Mouse (Mus musculus) inflammation-experienced regulatory T-cells, adult 6 months (primary cell): ENCODE results near the gene Tmem165. TPM values are rescaled to one million over a fixed set of nuclear protein-coding genes. Genes with fewer than 3 reads are reported as not detected.

ENCODE experiments used
- ATAC-seq: one replicate; pipeline ENCODE4 v1.8.0; 2017
- polyA plus RNA-seq, 3 experiments: library from polyadenylated mRNA; unstranded; fragments of 100-300 nt; shearing (Covaris generic); gene quantifications; one replicate each; pipeline ENCODE4 v1.2.1; 2017

Tmem165 gene
- polyA plus RNA-seq, 3 experiments from 2014 or later = 10.3 to 15.8 (median 11.6) TPM

DNA sequence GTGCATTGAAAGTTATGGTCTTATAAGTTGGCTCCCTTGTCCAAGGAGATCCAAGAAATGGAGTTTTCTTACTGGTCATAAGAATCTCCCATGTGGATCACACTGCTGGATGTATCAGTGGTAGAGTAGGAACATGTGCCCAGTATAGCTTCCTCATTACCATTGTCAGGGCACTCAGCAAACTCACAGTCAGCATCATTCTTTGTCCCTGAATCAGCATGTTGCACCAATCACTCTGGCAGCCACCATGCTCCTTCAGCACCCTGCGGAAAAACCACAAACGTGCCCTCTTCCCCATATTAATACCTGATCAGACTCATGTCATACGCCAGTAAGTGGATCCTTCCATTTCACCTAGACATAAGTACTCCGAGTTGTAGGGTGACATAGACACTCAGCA, 8.6 kb upstream of the Tmem165 start:
- no peak for ATAC-seq

DNA sequence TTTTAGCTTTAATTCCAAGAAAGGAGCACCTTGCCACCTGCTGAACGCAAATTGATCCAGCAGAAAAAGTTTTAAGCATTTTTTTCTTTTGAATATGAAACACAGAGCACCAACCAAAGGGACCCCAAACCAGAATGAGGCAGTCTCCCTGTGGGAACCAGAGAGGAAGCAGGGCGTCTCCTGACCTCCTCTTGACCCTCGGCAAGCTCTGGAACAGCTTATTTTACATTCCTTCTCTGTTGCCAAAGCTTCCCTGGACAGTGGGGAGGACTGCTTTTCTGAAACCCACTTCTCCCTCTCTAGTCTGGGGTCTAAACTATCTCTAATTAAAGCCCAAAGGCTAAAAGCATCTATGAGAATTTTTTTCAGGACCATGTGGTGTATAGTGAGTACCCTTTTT, 7.3 kb upstream of the Tmem165 start:
- ATAC-seq = no peak

DNA sequence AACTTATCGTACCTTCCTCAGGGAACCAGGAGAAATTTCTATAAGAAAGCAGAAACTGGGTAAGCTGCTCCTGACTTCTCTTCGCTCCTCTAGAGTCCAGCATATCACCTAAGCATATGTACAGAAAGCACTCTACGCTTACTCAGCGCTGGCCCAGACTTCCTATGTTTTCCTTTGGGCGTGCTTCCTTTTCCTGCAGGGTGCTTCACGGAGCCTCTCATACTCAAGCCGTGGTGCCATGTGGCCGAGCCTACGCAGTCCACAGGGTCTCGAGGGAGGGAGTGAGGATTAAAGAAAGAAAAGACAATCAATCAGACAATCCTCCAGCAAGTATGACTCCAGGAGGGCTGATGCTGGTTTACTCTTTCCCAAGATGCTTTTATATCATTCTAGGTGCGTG, 6.8 kb upstream of the Tmem165 start:
- ATAC-seq = no peak

DNA sequence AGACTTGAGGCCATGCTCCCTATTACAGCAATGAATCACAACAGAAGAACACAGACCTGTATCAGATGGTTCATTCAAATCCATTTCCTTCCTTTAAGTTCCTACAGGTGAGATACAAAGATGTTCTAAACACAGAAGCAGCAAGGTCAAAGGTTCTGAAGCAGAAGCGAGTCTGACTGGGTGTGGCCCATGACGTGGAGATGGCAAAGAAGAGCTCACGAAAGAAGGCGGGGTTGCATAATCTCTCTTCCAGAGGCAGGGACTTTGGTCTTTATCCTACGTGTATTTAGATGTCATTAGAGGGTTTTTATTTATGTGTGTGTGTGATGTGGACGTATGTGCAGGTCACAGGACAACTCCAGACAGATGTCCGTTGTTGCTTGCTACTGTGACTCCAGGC, 6.0 kb upstream of the Tmem165 start:
- ATAC-seq = no peak

DNA sequence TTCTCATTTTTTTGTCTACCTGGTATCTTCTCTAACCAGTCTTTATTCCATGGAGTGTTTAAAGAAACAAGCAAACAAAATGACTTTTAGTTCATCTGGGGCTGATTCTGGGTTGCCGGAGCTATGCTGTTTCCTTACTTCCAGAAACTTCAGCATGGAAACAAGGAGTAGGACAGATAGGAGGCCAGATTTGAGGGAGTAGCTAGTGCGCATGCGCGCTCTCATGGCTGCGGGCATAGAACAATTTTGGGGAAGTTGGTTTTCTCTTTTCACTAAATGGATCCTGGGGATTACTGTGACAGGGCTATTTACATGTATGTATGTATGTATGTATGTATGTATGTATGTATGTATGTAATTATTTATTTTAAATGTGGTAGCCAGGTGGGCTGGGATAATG, 4.5 kb upstream of the Tmem165 start:
- no peak for ATAC-seq

DNA sequence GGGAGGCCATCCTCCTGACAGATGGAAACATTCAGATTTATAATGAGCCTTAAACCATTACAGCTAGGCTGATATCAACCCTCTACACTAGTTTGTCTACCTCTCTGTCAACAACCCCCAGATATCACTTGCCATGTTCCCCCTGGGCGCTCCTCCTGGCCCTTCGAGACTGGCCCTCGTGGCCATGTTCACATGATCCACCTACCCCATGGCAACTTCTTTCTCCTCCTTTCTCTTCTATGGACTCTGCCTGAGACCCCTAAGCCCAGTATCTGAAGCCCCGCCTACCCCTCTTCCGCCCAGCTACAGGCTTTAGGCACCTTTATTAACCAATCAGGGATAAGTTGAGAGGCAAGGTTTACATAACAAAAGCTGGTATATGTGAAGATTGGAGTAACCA, 3.9 kb upstream of the Tmem165 start:
- ATAC-seq = no peak

DNA sequence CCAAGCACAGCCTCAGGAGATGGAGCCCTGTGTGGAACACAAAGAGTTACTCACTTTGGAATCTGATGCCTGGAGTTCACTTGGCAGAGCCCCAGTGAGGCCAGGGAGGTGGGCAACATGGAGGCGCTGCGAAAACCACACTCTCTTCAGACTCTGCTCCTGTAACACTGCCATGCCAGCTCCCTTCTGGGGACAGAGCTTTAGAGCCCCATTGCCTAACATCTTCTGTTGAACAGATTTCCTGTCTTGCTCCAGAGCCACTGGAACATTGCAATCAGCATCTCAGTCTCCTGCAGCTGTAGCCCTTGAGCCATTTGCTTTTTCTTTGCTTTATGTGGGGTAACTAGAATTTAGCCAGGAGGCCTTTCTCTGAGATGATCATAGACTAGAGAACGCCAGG, 1.4 kb upstream of the Tmem165 start:
- no peak for ATAC-seq

DNA sequence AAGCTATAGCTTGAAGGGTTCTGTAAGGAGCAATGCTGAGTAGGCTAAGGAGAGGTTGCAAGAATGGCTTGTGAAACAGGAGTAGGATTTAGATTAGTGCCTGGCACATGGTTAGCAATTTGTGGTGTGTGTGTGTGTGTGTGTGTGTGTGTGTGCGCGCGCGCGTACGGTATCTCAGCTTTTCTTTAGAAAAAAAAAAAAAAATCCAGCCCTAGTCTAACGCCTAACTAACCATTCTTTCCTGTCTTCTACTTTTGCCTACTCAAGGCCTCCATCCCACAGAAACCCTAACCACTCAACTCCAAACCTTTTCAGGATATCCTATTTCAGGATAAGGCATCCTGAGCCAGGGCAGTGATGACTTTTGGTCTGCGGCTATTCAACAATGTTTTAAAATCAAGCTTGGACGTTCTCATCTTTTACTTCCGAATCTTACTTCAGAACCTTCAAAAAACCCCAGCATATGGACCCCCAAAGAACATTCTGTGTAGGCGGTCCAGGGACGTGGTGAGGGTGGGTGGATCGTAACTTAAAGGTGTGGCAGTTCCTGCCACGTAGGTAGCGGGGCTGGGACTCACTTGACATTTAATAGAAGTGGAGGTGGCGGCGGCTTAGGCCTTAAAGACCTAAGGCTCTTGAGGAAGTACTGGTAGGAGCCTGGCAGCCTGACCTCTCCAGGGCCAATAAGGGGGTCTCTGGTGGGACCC, 484 bp upstream of the Tmem165 start:
- peak; percentile 67 for ATAC-seq

DNA sequence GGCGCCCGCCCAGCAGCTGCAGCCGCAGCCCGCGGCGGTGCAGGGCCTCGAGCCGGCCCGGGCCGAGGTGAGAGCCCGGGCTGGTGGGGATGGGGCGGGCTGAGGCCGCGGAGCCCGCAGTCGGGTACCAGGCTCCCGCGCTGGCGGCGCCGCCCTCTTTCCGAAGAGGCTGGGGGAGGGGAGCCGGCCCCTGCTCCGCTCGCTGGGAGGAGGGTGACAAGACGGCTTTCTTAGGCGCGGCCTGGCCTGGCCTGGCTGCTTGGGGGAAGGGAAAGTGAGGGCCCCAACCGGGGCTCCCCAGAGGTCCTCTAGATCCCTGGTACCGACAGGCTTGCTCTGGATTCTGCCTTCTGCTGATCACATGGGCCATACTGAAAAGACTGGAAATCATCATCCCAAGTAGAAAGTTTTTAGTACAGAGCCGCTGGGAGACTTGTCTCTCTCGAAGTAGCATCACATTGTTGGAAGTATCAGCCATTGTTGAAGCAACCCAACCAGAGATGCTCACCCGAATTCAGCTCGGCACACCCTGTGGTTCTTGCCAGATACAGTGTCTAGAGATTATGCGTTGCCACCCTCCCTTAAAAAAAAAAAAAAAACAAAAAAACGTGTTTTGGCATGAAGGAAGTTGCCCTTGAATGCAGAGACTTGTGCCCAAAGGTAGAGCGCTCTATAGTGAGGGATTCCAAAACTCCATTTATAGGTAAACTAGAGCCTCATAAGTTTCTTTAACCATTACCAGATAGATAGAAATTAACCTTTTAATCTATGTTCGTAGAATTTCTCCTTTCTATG, 803 bp downstream of the Tmem165 start:
- ATAC-seq = peak; percentile 36

DNA sequence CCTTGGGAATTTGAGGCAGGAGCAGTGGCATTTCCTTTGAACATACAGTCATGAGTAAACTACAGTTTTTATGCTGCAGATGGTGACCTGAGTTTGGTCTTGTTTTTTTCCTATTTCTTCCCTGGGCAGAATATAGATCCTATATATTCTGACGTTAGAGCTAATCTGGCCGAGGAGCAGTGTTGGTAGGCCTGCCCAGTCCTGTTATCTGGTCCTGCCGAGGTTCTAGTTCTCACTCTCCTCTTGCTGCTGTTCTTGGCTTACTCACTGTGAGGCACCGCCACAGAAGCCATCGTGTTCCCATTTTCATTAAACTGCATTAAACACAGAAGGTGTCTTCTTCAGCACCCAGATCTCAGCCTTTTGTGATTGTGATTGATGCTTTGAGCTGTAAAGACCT, 4.2 kb downstream of the Tmem165 start:
- ATAC-seq = no peak

DNA sequence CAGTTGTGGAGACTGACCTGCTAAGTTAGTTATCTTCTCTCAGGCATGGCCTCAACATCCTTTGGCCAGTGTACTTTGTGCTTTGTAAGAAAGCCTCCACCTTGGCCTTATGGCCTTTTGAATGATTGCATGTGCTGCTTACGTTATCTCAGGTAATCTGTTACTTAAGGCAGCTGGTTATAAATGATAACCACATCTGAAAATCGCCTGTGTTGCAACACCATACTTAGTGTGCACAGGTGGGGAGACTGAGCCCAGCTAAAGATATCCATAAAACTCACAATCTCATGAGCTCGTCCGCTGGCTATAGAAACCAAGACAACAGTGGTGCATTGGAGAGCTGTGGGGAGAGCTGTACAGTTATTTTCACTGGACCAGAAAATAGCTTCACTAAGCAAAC, 6.9 kb downstream of the Tmem165 start:
- no peak for ATAC-seq

DNA sequence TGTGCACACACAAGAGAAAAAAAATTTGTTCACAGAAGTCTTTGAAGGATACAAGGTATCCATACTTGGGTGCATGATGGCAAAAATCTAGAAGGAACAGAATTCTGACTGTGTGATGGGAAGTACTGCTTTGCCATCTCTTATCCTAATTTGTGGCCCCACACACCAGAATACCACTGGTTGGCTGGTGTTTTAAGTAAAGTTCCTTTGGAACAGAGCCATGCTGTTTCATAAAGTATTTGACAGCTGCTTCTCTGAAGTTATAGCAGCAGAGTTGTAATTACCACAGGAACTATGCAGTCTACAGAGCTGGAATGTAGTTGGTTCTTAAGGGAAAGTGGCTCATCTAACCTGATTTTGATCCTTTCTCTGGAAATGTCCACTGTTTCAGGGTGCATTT, 9.4 kb downstream of the Tmem165 start:
- no peak for ATAC-seq

DNA sequence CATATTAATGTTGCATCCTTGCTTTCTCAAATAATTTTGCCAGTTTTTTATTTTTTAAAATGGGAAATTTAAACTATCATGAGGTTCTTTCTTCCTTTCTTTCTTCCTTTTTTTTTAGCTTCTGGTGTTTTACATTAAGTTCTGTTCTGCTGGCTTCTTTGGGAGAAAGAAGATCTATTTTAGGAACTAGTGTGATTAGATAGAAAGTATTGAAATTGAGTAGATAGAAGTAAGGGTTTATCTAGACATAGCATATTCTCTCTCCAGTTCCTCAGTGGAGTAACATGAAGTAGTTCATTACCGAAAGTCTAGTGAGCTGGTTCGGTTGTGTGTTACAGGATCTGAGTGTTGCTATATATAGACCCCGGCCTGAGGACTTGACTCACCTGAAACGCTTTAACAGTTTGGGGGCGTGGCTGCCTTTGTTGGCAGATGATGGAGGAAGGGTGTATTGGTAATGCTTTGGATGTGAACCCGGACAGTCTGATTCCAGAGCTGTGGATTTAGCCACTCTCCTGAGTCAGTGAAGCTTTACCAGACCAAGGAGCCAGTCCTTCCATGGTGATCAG, 10.8 kb downstream of the Tmem165 start:
- no peak for ATAC-seq

DNA sequence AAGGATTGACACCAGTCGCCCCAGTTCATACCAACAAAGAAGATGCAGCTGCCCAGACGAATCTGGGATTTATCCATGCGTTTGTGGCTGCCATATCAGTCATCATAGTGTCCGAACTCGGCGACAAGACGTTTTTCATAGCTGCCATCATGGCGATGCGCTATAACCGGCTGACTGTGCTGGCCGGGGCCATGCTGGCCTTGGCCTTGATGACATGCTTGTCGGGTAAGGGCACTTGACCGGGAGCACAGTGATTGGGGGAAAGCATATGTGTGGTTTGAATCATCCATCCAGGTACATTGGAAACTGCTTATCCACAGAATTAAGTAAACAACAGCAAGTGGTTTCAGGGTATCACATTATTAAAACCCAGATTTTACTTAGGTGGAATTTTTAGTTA, 15.7 kb downstream of the Tmem165 start:
- no peak for ATAC-seq

DNA sequence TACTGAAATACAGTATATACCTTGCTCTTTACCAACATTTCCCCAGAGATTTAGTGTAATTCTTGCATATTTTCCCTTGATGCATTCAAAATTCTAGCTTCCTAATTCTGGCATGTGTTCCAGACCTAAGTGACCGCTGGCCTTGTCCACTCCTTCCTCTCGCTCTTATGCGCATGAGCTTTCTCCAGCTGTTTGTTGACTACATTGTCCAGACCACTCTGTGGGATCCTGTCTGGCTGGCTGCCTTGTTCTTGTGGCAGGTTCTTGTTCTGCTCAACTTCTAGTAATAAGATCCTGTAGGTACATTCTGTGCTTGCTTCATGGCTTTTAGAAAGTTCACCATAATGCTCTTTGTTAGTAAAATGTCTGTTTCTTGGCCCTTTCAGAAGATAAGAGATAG, 19.5 kb downstream of the Tmem165 start:
- ATAC-seq = no peak

DNA sequence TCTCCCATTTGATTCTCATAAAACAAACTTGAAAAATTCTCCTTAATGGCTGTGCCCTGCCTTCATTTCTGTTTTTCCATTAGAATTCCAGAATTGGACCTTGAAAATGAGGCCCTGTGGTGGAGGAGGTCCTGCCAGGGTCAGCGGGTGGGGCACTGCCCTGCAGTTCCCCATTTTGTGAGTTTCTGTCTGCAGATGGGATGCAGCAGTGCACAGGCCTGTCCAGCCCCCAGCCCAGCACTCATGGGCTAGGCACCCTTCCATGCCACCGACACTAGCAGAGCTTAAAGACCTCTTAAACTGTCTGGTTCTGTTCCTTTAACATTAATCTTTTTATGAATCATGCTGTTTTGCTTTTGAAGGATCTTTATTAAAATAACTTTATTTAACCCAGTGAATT, 22.2 kb downstream of the Tmem165 start:
- no peak for ATAC-seq

DNA sequence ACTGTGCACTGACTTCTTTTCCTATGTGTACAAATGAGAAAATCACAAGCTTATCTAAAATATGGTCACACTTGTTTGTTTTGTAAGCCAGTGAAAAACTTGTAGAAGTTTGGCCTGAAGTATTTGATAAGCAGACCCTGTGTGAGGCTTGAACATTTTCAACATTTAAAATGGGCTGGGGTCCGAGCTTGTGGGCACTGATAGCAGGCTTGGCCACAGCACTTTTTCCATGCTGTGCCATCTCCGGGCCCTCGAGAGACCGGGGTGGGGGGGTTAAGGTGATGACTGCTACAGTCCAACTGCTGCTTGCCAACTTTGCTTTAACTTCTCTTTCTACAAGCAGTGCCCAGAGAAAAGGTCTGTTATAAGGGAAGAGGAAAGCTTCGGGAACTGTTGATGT, 24.4 kb downstream of the Tmem165 start:
- ATAC-seq = no peak

DNA sequence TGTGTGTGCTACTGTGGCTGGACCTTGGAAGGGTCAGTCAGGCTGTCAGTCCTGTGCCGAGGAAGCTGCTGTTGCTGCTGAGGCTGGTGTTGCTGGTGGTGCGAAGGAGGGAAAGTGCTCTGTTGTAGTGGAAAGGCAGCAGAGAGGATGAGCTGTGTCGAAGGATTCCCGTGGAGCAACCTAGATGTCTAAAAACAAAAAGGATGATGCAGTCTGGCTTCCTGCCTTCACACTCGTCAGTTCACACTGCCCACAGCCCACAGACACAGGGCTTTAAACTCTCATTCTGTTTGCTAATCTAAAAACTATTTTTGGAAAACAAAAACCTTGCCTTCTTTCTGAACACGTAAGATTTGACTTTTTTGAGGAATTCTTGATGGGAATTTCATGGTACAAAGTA, 33.0 kb downstream of the Tmem165 start:
- no peak for ATAC-seq

DNA sequence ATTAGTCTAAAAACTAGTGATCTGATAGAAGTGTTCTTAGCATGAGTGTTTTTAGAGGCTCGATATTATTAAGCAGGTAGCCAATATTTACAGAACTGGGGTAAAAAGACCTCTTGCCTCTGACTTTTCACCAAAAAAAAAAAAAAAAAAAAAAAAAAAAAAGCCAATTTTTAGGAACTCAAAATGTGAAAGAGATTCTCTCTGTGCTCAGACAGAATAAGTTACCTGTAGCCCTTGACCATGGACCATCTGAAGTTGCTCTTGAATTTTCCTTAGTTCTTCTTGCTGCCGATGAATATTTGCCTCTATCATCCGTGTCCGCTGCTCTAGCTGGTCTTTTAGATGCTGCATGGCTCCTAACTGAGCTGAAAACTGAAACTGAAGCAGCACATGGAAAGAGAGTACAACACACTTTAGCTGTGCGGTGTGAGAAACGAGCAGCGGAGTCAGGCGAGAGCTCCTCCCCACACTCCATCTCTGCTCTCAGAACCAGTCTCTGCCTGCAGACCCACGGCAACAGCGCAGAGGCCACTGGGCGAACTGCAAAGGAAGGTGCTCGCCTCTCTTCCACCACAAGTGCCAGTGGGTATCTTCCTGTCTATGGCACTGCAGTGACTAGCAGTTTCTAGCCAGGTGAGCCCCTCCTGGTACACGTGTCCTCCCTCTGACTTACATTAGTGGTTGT, 47.6 kb downstream of the Tmem165 start:
- ATAC-seq = no peak

DNA sequence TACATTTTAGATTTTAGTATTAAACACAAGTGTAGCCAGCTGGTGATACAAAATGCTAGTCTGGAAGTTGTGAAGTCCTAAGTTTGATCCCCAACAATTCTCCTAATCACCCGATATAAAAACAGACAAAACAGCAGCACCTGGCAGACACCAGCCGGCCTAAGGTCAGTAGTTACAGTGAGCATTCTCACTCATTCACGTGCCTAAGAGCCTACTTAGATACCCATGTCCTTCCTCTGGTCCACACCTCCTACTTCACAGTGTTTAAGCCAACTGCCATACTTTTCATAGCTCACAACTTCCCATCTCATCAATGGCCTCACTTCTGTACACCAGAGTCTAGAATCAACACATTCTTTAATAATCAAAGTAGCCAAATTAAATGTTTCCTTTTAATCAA, 59.6 kb downstream of the Tmem165 start:
- ATAC-seq = no peak

DNA sequence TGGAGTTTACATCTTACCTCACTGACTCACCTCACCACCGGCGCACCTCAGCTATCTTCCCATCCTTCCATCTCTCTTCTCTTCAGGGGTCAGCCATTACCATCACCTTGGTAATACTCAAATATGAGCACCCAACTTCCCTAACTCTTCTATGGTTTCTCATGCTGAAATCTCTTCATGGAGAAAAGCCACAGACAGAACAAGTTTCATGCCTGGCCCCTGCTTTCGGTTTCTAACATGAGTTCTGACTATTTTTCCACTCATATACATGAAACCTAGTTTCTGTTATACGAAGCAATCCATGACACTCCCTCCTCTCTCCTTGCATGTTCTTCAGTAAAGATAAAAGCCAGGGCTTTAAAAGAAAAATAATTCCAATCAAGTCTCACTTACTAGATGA, 60.2 kb downstream of the Tmem165 start:
- peak; percentile 56 for ATAC-seq

DNA sequence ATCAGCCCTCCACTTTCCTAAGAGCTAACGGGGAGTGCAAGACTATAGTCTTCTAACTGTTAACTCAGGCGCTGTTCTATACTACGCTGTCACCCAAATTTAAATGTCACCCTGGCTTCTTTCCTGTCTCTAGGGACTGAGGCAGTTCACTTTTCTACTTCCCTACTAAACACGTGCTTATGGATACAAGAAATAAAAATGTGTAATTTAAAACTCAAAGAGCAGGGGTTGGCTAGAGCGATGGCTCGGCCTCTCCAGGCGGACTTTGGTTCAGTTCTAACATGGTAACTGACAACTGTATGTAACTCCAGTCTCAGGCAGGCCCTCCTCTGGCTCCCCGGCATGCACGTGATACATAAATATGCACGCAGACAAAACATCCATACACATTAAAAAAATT, 60.8 kb downstream of the Tmem165 start:
- ATAC-seq = no peak

DNA sequence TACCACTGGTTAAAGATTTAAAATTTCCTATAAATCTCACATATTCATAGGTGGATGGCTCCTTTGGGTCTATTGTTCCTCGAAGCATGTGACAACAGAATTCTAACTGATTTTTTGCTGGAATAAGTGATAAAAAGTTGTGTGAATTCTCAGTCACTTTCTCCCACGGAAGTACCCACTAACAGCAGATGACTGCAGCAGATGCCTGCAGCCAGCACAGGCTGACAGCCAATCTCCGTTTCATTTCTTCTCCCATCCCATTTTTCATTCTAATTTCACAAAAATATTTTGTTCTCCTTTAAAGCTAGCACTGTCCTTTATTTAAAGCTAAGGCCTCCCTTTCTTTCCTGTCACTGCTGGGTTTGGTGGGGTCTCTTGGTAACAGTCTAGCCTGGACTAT, 61.7 kb downstream of the Tmem165 start:
- ATAC-seq = no peak

DNA sequence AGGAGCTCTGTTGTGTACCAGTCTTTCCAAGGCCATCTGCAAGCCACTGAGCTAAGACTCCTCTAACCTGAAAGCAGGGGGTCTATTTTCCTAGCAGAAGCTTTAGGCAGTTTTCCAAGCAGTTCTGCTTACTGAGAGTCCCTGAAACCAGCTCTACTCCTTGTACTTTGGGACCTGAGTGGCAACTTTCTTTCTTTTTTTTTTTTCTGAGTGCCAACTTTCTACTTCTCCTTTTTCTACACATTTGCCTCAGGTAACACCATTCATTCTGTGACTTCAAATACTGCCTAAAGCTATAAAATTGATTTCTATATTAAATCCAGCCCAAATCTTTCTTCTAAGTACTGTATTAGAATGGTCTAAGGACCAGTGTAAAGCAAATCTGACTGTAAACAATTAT, 62.9 kb downstream of the Tmem165 start:
- no peak for ATAC-seq
